Mouse (Mus musculus) megakaryocyte-erythroid progenitor cell, adult 5-6 weeks (primary cell): ENCODE results near the gene Nmur2. TPM values are rescaled to one million over a fixed set of nuclear protein-coding genes. Genes with fewer than 3 reads are reported as not detected.

Experiments
- ATAC-seq: replicated peaks from 2 replicates; pipeline ENCODE4 v1.8.0; 2016; ENCODE audit warnings: mild to moderate bottlenecking, inconsistent platforms; ENCODE audit not compliant: severe bottlenecking, poor library complexity, low FRiP score, low TSS enrichment
- total RNA-seq, 2 experiments: library from RNA; stranded (forward) in 1 of 2; stranded (reverse) in 1 of 2; fragments of 200-1000, 215-1000 nt in 1 of 2; fragments of >200 nt in 1 of 2; fragmentation: Nextera tagmentation in 1 of 2; gene quantifications; 2 replicates each; pipeline ENCODE4 v1.2.3; 2014 to 2017

Nmur2 gene
- total RNA-seq (2014; fragmentation: Nextera tagmentation): not detected in 2 replicates
- total RNA-seq (2017): not detected in 2 replicates

GRCm38 (mm10) chr11:56040917-56041316, at the start of gene Nmur2:
TSS of gene Nmur2 (minus strand) at chr11:56041010.
- ATAC-seq: no peak

GRCm38 (mm10) chr11:56089127-56089689, 48.4 kb upstream of the Nmur2 start:
- no peak for ATAC-seq

- no peak for ATAC-seq
Observed at GRCm38 (mm10) chr11:56072131-56072530, 31.3 kb upstream of the Nmur2 start.

GRCm38 (mm10) chr11:56069658-56070057, 28.8 kb upstream of the Nmur2 start:
- ATAC-seq: no peak

GRCm38 (mm10) chr11:56065147-56065546, 24.3 kb upstream of the Nmur2 start:
- no peak for ATAC-seq

GRCm38 (mm10) chr11:56064575-56064974, 23.8 kb upstream of the Nmur2 start:
- no peak for ATAC-seq

GRCm38 (mm10) chr11:56059236-56059635, 18.4 kb upstream of the Nmur2 start:
- ATAC-seq: no peak

- no peak for ATAC-seq
Observed at GRCm38 (mm10) chr11:56054439-56054838, 13.6 kb upstream of the Nmur2 start.

- ATAC-seq: no peak
Observed at GRCm38 (mm10) chr11:56026854-56027253, 14.0 kb downstream of the Nmur2 start.

- no peak for ATAC-seq
Observed at GRCm38 (mm10) chr11:56025746-56026570, 14.9 kb downstream of the Nmur2 start.

GRCm38 (mm10) chr11:56013510-56014057, 27.2 kb downstream of the Nmur2 start:
- no peak for ATAC-seq

- no peak for ATAC-seq
Observed at GRCm38 (mm10) chr11:56012396-56012795, 28.4 kb downstream of the Nmur2 start.

GRCm38 (mm10) chr11:56008277-56008676, 32.5 kb downstream of the Nmur2 start:
- ATAC-seq: no peak

- ATAC-seq: no peak
Observed at GRCm38 (mm10) chr11:55992799-55993198, 48.0 kb downstream of the Nmur2 start.

- ATAC-seq: no peak
Observed at GRCm38 (mm10) chr11:55992148-55992547, 48.7 kb downstream of the Nmur2 start.

- no peak for ATAC-seq
Observed at GRCm38 (mm10) chr11:55991505-55992066, 49.2 kb downstream of the Nmur2 start.

GRCm38 (mm10) chr11:55984643-55985042, 56.2 kb downstream of the Nmur2 start:
- ATAC-seq: no peak

- ATAC-seq: no peak
Observed at GRCm38 (mm10) chr11:55981656-55982055, 59.2 kb downstream of the Nmur2 start.

GRCm38 (mm10) chr11:55978146-55978545, 62.7 kb downstream of the Nmur2 start:
- ATAC-seq: no peak
